Mouse (Mus musculus) midbrain, embryonic 10.5 days (tissue): ENCODE data around the gene Eif4enif1. TPM values are rescaled to one million over a fixed set of nuclear protein-coding genes. Genes with fewer than 3 reads are reported as not detected.

Source experiments
- DNase-seq: peaks from one replicate; pipeline ENCODE4 v3.0.0-alpha.2; 2017; ENCODE audit warnings: low spot score
- H3K27ac ChIP-seq: fragments of 300-500 bp; sonication (generic); replicated peaks from 2 replicates; pipeline ENCODE4 v1.5.1; 2016; ENCODE audit warnings: mild to moderate bottlenecking
- H3K27me3 ChIP-seq: fragments of 300-500 bp; sonication (generic); 2 replicates; pipeline ENCODE4 v1.6.1; 2016; ENCODE audit warnings: low read depth, mild to moderate bottlenecking; ENCODE audit not compliant: poor library complexity, severe bottlenecking
- H3K36me3 ChIP-seq: fragments of 300-500 bp; sonication (generic); 2 replicates; pipeline ENCODE4 v1.6.1; 2016; ENCODE audit warnings: mild to moderate bottlenecking, moderate library complexity
- H3K4me1 ChIP-seq: fragments of 300-500 bp; sonication (generic); 2 replicates; pipeline ENCODE4 v1.6.1; 2016
- H3K4me3 ChIP-seq: fragments of 300-500 bp; sonication (generic); 2 replicates; pipeline ENCODE4 v1.5.1; 2016; ENCODE audit warnings: mild to moderate bottlenecking, moderate library complexity
- H3K9me3 ChIP-seq: fragments of 300-500 bp; sonication (generic); replicated peaks from 2 replicates; pipeline ENCODE4 v1.6.1; 2016; ENCODE audit warnings: mild to moderate bottlenecking
- WGBS: fragments of 180-500 bp; shearing (Covaris S2); methylation state at CpG from one replicate; pipeline ENCODE4 v1.1.7; 2016; 5-methylcytosine and 5-hydroxymethylcytosine counted together
- polyA plus RNA-seq: library from polyadenylated mRNA; unstranded; fragments of >200 nt; fragmentation: Nextera tagmentation; extraction: Ambion mirVana; gene quantifications from 2 replicates; pipeline ENCODE4 v1.2.1, GENCODE M21; 2016

Eif4enif1 gene
- polyA plus RNA-seq, 1 experiment from 2014 or later, result 57.7 TPM

DNA sequence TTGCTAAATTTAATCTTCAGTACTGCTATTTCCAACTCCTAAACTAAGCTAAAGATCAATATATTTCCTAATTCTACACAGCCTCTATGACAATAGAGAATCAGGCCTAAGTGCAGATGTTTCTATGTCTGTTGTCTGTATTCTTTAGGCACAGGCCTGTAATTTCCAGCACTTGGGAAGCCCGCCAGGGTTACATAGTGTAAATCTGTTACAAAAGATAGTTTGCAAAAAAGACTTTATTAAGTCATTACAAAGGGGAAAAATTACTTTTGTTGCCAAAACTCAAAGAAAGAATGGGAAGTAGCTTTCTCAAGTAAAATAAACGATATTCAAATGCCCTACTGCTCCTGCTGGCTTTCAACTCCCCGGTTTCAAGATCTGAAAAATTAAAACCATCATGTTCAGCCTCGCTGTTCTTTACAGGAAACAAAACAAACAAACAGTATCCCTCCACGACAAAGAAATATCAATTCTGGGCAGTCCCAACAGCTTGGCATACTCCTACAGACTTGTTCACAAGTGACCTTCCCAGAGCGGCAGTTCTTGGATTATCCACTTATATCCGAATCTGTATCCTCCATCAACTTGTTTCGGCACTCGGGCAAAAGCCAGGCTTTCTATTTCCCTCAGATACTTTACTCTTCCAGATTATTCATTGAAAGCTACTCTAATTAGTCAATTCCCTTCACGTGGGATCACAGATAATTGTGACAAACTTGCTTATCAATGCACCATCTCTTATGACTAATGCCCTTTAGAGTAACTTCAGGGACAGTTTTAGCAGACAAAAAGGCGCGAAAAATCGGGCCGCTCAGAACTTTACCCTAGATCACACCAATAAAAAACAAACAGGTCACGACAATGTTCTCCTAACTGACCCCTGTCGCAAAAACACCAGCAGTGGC, 614 bp upstream of the Eif4enif1 start:
- Histone ChIP-seq H3K4me1 (peaks cover 14% of the 10 kb centered on the region), H3K27me3 (no peaks in the 10 kb centered on the region), H3K36me3 (peaks cover 24% of the 10 kb centered on the region), H3K27ac (peak overlapping the region; percentile 85), H3K4me3 (peak overlapping the region; percentile 52), H3K9me3 (no peaks in the 10 kb centered on the region)
- no peak for DNase-seq
- 8% methylated on average over 16 of the region's 16 CpGs for WGBS

DNA sequence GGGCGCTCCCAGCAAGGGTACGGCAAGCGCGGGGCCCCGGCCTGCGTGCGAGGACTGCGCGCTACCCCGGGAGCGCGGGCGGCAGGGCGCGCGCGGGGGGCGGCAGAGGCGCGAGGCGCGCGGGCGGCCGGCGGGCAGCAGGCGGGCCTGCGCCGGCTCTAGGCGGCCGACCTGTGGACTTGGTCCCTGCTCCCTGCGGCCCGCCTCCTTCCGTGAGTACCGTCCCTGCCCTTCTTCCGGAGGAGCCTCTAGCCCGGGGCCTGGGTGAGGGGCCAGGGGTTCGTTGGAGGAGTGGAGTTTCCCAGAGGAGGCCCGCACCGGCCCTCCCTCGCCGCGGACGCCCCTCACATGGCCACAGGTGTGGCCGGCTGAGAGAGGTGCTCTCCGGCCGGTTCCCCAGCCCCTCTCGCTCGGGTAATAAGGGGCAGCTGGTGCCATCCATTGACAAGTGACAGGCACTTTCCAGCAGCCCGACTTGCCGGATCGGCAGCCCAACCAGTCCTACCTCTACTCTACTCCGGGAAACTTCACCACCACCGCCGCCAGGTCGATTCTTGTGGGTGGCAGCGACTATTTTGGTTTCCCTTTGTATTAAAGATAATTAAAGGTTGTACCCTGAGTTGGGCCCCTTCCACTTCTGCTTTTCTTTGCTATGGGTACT, 719 bp downstream of the Eif4enif1 start:
- DNase-seq, result peak; percentile 71
- peak overlapping the region; percentile 52 for H3K4me3 ChIP-seq
- no peaks in the 10 kb centered on the region for H3K27me3 ChIP-seq
- H3K36me3 ChIP-seq, result peaks cover 38% of the 10 kb centered on the region
- peak overlapping the region; percentile 85 for H3K27ac ChIP-seq
- peaks cover 14% of the 10 kb centered on the region for H3K4me1 ChIP-seq
- WGBS, result 5% methylated on average over 56 of the region's 57 CpGs
- H3K9me3 ChIP-seq, result no peaks in the 10 kb centered on the region

DNA sequence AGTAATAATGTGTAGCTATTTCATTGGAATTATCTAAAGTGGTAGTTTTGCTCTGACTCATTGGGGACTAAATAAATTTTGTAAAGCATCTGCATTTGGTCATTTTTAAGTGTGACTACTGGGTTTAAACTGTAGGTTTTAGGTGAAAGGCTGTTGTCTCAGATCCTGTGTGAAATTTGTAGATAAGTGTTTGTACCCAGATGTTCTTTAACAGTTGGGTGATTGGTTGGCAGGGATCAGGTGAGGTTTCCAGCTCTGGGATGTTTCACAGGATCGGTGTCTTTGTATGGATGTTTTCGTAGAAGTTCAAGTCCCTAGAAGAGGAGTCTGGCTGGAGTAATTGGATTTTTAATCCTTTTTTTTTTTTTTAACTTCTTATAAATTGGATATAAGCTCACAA, 1.6 kb downstream of the Eif4enif1 start:
- H3K27ac ChIP-seq, result no peak overlapping the region
- H3K36me3 ChIP-seq, result peaks cover 46% of the 10 kb centered on the region
- no peaks in the 10 kb centered on the region for H3K27me3 ChIP-seq
- peak overlapping the region; percentile 52 for H3K4me3 ChIP-seq
- H3K4me1 ChIP-seq, result peaks cover 14% of the 10 kb centered on the region
- no peaks in the 10 kb centered on the region for H3K9me3 ChIP-seq
- WGBS, result 96% methylated on average over 2 of the region's 2 CpGs
- no peak for DNase-seq

DNA sequence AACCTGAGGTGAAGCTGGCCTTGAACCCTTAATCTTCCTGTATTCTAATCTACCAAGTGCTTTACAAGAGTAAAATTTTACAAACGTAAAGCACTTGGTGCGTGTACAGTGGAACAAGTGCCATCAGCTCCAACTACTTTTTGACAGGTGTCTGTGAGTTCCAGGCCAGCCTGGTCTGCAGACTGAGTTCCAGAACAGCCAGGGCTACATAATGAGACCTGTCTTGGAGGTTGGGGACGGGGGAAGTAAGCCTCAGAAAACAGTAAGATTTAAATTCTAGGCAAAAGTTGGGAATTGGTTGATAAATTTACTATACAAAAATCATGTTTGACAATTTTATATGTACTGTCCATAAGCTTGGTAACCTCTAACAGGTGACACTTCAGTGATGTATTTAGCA, 3.0 kb downstream of the Eif4enif1 start:
- 97% methylated on average over 3 of the region's 3 CpGs for WGBS

DNA sequence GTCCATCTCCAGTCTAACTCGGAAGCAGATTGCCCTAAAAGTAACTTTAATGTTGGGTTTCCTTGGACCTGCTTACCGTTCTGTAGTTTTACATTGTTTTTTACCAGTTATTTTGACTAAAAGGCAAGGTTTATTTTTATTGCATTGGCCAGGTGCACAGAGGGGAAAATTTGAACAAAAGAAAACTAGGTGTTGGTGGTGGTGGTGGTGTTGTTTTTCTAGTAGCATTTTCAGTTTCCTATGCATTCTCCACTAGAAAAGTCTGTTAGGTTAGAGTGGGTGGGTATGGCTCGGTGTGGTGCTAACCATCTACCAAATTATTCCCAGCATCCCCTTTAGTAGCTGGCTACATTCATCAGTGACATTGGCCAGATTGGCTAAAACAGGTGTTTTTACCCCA, 4.6 kb downstream of the Eif4enif1 start:
- H3K36me3 ChIP-seq, result peaks cover 76% of the 10 kb centered on the region
- WGBS, result 92% methylated on average over 3 of the region's 3 CpGs

More for the DNA sequence above, 3.0 kb downstream of the Eif4enif1 start:
- no peak overlapping the region for H3K4me3 ChIP-seq
- H3K36me3 ChIP-seq, result peaks cover 61% of the 10 kb centered on the region
- H3K27ac ChIP-seq, result no peak overlapping the region
- no peak for DNase-seq
- H3K27me3 ChIP-seq, result no peaks in the 10 kb centered on the region
- H3K9me3 ChIP-seq, result no peaks in the 10 kb centered on the region; the same call in 1 of the 2 replicates
- peaks cover 14% of the 10 kb centered on the region for H3K4me1 ChIP-seq

DNA sequence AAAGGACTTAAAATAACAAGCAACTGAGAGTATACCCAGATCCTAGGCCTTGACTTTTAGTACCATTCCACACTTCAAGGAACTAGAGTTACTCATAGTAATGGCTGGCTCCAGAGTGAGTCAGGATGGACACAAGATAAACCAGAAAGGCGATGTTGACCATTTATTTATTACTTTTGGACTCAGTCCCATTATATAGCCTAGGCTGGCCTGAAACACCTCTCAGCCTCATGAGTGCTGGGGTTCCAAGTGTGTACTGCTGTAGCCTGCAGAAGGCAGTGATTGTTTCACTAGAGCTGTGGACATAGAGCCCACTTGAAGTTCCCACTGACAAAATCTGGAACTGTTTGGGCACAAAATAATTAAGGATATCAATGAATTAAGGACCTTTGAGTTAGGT, 10.3 kb downstream of the Eif4enif1 start:
- H3K9me3 ChIP-seq, result no peaks in the 10 kb centered on the region; the same call in 1 of the 2 replicates
- no peak overlapping the region for H3K27ac ChIP-seq
- no peak overlapping the region for H3K4me3 ChIP-seq
- no peaks in the 10 kb centered on the region for H3K4me1 ChIP-seq
- 97% methylated on average over 1 of the region's 1 CpGs for WGBS
- no peak for DNase-seq
- no peaks in the 10 kb centered on the region for H3K27me3 ChIP-seq
- peaks cover 97% of the 10 kb centered on the region for H3K36me3 ChIP-seq

More for the DNA sequence above, 4.6 kb downstream of the Eif4enif1 start:
- no peak overlapping the region for H3K4me3 ChIP-seq
- peaks cover 14% of the 10 kb centered on the region for H3K4me1 ChIP-seq
- H3K27me3 ChIP-seq, result no peaks in the 10 kb centered on the region
- H3K27ac ChIP-seq, result no peak overlapping the region
- DNase-seq, result no peak
- H3K9me3 ChIP-seq, result no peaks in the 10 kb centered on the region; the same call in 1 of the 2 replicates

DNA sequence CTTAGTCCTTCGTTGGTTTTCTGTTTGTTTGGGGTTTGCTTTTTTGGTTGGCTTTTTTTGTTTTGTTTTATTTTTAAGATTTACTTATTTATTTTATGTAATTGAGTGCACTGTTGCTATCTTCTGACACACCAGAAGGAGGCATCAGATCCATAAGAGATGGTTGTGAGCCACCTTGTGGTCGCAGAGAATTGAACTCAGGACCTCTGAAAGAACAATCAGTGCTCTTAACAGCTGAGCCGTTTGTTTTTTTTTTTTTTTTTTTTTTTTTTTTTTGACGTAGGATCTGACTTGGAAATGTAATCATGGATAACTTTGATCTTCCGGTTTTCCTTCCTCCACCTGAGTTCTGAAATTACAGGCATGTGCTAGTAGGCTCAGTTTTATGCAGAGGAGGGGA, 20.9 kb downstream of the Eif4enif1 start:
- H3K27me3 ChIP-seq, result no peaks in the 10 kb centered on the region
- no peaks in the 10 kb centered on the region for H3K9me3 ChIP-seq
- no peak overlapping the region for H3K27ac ChIP-seq
- 85% methylated on average over 5 of the region's 5 CpGs for WGBS
- no peak for DNase-seq
- H3K36me3 ChIP-seq, result peaks cover 94% of the 10 kb centered on the region
- no peak overlapping the region for H3K4me3 ChIP-seq
- H3K4me1 ChIP-seq, result no peaks in the 10 kb centered on the region

DNA sequence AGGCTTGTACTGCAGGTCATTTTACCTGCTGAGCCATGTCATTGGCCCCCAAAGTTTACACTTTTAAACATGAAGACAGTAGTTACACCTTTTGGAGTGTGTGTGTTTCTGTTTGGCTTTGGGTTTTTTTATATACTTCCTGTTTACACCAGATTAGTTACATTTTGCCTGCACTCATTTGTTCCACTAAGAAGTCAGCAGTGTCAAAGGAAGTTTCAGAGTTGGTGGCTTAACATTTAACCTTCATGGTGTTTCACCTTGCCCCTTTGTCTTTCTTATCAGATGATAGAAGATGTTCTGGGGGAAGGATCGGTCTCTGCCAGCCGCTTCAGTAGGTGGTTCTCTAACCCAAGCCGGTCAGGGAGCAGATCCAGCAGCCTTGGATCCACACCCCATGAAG, 24.9 kb downstream of the Eif4enif1 start:
- H3K9me3 ChIP-seq, result no peaks in the 10 kb centered on the region
- peaks cover 96% of the 10 kb centered on the region for H3K36me3 ChIP-seq

DNA sequence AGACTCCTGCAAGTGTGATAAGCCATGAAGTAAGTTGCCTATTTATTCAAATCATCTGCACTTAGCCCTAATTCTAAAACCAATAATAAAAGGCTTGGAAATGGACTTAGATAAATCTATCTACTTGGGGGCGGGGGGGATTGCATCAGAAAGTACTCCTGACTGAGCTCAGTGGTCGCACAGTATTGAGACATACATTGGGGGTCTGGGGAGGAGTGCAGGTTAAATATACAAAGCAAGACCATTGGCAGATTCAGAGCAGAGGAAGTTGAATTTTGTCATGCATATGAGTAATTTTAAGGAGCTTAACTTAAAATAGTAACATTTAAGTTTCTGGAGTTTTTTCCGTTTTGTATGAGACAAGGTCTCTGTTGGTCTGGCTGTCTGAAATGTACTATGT, 30.1 kb downstream of the Eif4enif1 start:
- WGBS, result 92% methylated on average over 3 of the region's 3 CpGs
- peaks cover 94% of the 10 kb centered on the region for H3K36me3 ChIP-seq
- H3K27ac ChIP-seq, result no peak overlapping the region

More for the DNA sequence above, 24.9 kb downstream of the Eif4enif1 start:
- no peak overlapping the region for H3K4me3 ChIP-seq
- 97% methylated on average over 3 of the region's 3 CpGs for WGBS
- H3K27ac ChIP-seq, result no peak overlapping the region
- DNase-seq, result no peak
- H3K27me3 ChIP-seq, result no peaks in the 10 kb centered on the region
- no peaks in the 10 kb centered on the region for H3K4me1 ChIP-seq

DNA sequence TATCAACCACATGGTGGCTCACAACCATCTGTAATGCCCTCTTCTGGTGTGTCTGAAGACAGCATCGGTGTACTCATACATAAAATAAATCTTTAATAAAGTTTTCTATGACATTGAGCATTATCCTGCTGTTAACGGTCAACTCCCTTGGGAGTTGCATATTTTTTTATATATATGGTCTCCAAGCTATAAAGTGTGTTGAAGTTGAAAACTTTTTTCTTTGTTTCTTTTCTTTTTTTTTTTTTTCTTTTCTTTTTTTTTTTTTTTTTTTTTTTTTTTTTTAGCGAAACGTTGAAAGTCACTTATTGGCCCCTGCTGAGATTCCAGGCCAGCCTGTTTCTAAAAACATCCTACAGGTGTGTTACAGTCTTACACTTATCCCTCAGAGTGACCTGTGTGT, 31.5 kb downstream of the Eif4enif1 start:
- DNase-seq, result no peak
- H3K4me1 ChIP-seq, result no peaks in the 10 kb centered on the region
- peaks cover 98% of the 10 kb centered on the region for H3K36me3 ChIP-seq
- H3K9me3 ChIP-seq, result no peaks in the 10 kb centered on the region
- no peak overlapping the region for H3K27ac ChIP-seq
- no peaks in the 10 kb centered on the region for H3K27me3 ChIP-seq
- 97% methylated on average over 4 of the region's 4 CpGs for WGBS
- no peak overlapping the region for H3K4me3 ChIP-seq

More for the DNA sequence above, 30.1 kb downstream of the Eif4enif1 start:
- Histone ChIP-seq H3K4me3 (no peak overlapping the region), H3K9me3 (no peaks in the 10 kb centered on the region), H3K4me1 (no peaks in the 10 kb centered on the region), H3K27me3 (no peaks in the 10 kb centered on the region)
- DNase-seq, result no peak

DNA sequence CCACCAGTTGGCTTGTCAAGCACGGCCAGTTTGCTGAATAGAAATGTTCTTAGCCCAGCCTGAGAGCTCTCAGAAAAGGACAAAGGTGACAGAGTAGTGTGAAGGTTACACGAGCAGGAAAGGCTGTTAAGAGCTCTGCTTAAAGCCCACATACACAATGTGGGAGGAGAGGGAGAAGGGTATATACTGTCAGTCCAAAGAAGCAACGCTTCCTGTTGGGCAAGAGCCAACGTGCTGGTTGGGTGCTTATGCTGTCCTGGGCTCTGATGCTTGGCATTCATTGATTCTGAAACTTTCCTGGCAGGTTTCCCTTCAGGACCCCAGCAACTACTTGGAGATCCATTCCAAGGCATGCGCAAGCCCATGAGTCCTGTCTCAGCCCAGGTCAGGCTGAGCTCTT, 33.1 kb downstream of the Eif4enif1 start:
- Histone ChIP-seq H3K4me3 (no peak overlapping the region), H3K9me3 (no peaks in the 10 kb centered on the region), H3K36me3 (peaks cover 98% of the 10 kb centered on the region), H3K4me1 (no peaks in the 10 kb centered on the region), H3K27me3 (no peaks in the 10 kb centered on the region), H3K27ac (no peak overlapping the region)
- DNase-seq, result no peak
- WGBS, result 94% methylated on average over 5 of the region's 5 CpGs

DNA sequence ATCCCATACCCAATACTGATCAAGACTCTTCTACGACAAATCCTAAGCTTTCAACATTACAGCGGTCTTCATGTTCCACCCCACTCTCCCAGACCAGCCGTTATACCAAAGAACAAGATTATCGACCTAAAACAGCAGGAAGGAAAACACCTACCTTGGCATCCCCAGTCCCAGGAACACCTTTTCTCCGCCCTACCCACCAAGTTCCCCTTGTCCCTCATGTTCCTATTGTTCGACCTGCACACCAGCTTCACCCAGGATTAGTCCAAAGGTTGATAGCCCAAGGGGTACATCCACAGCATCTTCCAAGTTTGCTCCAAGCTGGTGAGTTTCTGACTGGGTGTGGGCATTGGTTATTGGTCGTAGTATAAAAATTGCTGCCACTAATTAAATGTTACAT, 40.2 kb downstream of the Eif4enif1 start:
- H3K27me3 ChIP-seq, result no peaks in the 10 kb centered on the region
- 95% methylated on average over 7 of the region's 7 CpGs for WGBS
- peaks cover 100% of the 10 kb centered on the region for H3K36me3 ChIP-seq
- H3K27ac ChIP-seq, result no peak overlapping the region
- no peak overlapping the region for H3K4me3 ChIP-seq
- H3K9me3 ChIP-seq, result no peaks in the 10 kb centered on the region; the same call in 1 of the 2 replicates
- DNase-seq, result no peak
- no peaks in the 10 kb centered on the region for H3K4me1 ChIP-seq

DNA sequence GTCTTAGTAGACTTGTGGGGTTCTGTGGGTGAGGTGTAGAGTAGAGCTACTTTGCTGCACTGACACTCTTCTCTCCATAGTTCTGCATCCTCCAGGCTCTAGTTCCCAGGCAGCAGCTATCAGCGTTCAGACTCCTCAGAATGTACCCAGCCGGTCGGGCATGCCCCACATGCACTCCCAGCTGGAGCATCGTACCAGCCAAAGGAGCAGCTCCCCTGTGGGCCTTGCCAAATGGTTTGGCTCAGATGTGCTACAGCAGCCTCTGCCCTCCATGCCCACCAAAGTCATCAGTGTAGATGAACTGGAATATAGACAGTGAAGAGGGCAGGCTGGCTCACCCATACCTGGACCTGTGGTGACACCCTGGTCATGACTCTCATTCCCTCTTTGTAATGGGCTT, 41.6 kb downstream of the Eif4enif1 start:
- no peak for DNase-seq
- Histone ChIP-seq H3K9me3 (no peaks in the 10 kb centered on the region; the same call in 1 of the 2 replicates), H3K27me3 (no peaks in the 10 kb centered on the region), H3K27ac (no peak overlapping the region), H3K4me3 (no peak overlapping the region), H3K4me1 (no peaks in the 10 kb centered on the region), H3K36me3 (peaks cover 100% of the 10 kb centered on the region)
- WGBS, result 89% methylated on average over 4 of the region's 4 CpGs
